Mouse (Mus musculus): ENCODE measurements around the gene Paqr8. TPM values are rescaled to one million over a fixed set of nuclear protein-coding genes. Genes with fewer than 3 reads are reported as not detected.
"Not testable (repeated sequence)": the region's sequence is repeated elsewhere in the genome, so short reads cannot be mapped to it uniquely, and the experiment has no call there.

Gene Paqr8
- total and polyA plus RNA-seq, 3 experiments: 0.38 to 1.3 (median 1.1) TPM

DNA sequence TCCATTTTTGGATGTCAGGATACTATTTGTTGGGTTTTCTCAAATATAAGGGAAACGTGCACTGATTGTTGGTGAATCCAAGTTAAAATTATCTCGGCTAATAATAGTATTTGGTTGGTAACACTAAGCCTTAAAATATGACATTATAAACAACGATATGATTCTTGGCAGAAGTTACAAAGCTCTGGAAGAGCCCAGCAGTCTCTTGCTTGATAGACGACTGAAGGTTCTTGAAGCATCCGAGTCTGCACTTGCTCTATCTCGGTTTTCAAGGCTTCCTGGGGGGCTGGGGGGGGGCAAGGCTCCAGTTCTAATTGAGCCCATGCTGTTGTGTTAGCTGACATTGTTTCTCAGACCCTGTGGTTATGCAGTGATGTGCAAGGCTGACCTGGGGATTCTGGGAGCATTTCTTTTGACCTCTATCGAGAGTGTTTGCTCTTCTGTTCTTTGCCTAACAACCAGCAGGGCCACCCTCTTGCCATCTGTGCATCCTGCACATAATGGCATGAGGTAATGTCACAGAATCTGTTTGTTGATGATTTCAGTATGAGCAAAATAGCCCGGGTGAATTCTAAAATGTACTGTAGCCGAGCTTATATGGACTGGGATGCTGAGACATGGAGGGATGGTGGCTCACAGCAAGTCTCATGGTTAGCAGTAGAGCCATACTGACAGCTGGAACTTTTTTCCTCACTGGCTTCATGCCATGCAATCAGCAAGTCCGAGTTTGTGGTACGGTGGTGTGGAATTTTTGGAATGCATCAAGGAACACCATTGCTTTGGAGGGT lies 32.4 kb downstream of the Paqr8 start:
- dilution Hi-C loops (cut with MboI; ENCODE audit: extremely low pct_ligation_motif_present, extremely low pct_unique_long_range_greater_than_20kb, low sequenced_read_pairs) (no loop called here), in situ Hi-C loops (cut with MboI; ENCODE audit: low pct_ligation_motif_present, low pct_unique_long_range_greater_than_20kb, low sequenced_read_pairs) (no loop called here)
- no peaks in the 10 kb centered on the region for H3K9me3 ChIP-seq (replicated peaks; ENCODE audit: low read length)
- no peaks in the 10 kb centered on the region; a peak in 1 of 4 replicates for H3K4me1 ChIP-seq (ENCODE audit: control insufficient read depth in 1 of 2, insufficient read depth in 2 of 2)
- no peak overlapping the region for H3K9ac ChIP-seq (ENCODE audit: insufficient read depth, low read depth)
- peak overlapping the region; percentile 36 for H3K4me2 ChIP-seq (ENCODE audit: insufficient read depth, low read depth, poor library complexity, severe bottlenecking)
- no peaks in the 10 kb centered on the region for H3K27me3 ChIP-seq (replicated peaks)
- H3K27ac ChIP-seq (ENCODE audit: insufficient read depth, low read depth): no peak overlapping the region
- DNase-seq (ENCODE audit: extremely low read depth): no peak
- no peak overlapping the region for H3K4me3 ChIP-seq (replicated peaks in 1 of 3; ENCODE audit: low read depth in 2 of 3, low read length in 2 of 3, poor library complexity in 1 of 3)
- no peak for TF ChIP-seq BHLHE40 (IDR thresholded peaks at IDR 0.05; ENCODE audit: low read depth, low read length)
- TF ChIP-seq POLR2AphosphoS2 (IDR thresholded peaks at IDR 0.05; ENCODE audit: low read depth, low read length): no peak
- no peak for TF ChIP-seq PAX5 (IDR thresholded peaks at IDR 0.05; ENCODE audit: low read length)
- no peak for TF ChIP-seq MAX (IDR thresholded peaks at IDR 0.05; ENCODE audit: low read length)
- no peak for TF ChIP-seq GABPA (IDR thresholded peaks at IDR 0.05; ENCODE audit: insufficient replicate concordance, low read depth, low read length)
- no peak for TF ChIP-seq JUN (IDR thresholded peaks at IDR 0.05; ENCODE audit: insufficient read depth, low read depth, low read length)
- no peak for TF ChIP-seq USF2 (conservative IDR thresholded peaks at IDR 0.05; ENCODE audit: low read depth, low read length)
- TF ChIP-seq SIN3A (IDR thresholded peaks at IDR 0.05; ENCODE audit: low read length): no peak
- no peak for TF ChIP-seq ELF1 (IDR thresholded peaks at IDR 0.05; ENCODE audit: low read depth, low read length)
- TF ChIP-seq MXI1 (IDR thresholded peaks at IDR 0.05; ENCODE audit: low read depth, low read length): no peak
- TF ChIP-seq UBTF (IDR thresholded peaks at IDR 0.05; ENCODE audit: low read depth, low read length): no peak
- TF ChIP-seq IRF4 (IDR thresholded peaks at IDR 0.05; ENCODE audit: low read depth, low read length): no peak
- TF ChIP-seq JUND (conservative IDR thresholded peaks at IDR 0.05; ENCODE audit: low read depth, low read length): no peak
- TF ChIP-seq HCFC1 (IDR thresholded peaks at IDR 0.05; ENCODE audit: low read depth, low read length): no peak
- TF ChIP-seq CTCF (conservative IDR thresholded peaks at IDR 0.05 in 1 of 2, IDR thresholded peaks at IDR 0.05 in 1 of 2; ENCODE audit: low read depth in 2 of 2, low read length in 2 of 2): no peak
- no peak for TF ChIP-seq MAFK (IDR thresholded peaks at IDR 0.05; ENCODE audit: insufficient replicate concordance, low read length)
- TF ChIP-seq MEF2A (IDR thresholded peaks at IDR 0.05; ENCODE audit: borderline replicate concordance, low read depth, low read length): no peak
- no peak for TF ChIP-seq MYC (IDR thresholded peaks at IDR 0.05; ENCODE audit: low read depth, low read length)
- TF ChIP-seq ZNF384 (IDR thresholded peaks at IDR 0.05; ENCODE audit: low read depth, low read length): no peak
- TF ChIP-seq NRF1 (IDR thresholded peaks at IDR 0.05; ENCODE audit: low read depth, low read length): no peak
- no peaks in the 10 kb centered on the region for H3K36me3 ChIP-seq (replicated peaks in 1 of 2; ENCODE audit: control insufficient read depth in 1 of 2, insufficient read depth in 1 of 2, low read length in 1 of 2)
- H3K79me2 ChIP-seq (replicated peaks; ENCODE audit: control insufficient read depth, extremely low read depth, insufficient read depth, poor library complexity, severe bottlenecking): no peaks in the 10 kb centered on the region

DNA sequence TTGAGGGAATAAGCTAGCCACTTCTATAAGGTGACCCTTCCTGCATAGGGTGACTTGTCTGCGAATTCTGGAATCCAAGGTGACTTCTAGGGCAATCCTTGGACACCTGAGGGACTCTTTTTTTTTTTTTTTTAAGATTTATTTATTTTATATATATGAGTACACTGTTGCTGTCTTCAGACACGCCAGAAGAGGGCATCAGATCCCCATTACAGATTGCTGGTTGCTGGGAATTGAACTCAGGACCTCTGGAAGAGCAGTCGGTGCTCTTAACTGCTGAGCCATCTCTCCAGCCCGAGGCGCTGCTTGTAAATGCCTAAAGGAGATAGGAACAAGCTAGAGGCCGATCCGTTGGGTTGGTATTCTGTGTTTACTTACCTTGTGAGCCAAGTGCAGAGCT lies 34.9 kb downstream of the Paqr8 start:
- H3K27me3 ChIP-seq (replicated peaks); H3K36me3 ChIP-seq (replicated peaks in 1 of 2; ENCODE audit: control insufficient read depth in 1 of 2, insufficient read depth in 1 of 2, low read length in 1 of 2); in situ Hi-C loops (cut with MboI; ENCODE audit: low pct_ligation_motif_present, low pct_unique_long_range_greater_than_20kb, low sequenced_read_pairs); H3K4me3 ChIP-seq (replicated peaks in 1 of 3; ENCODE audit: low read depth in 2 of 3, low read length in 2 of 3, poor library complexity in 1 of 3); H3K27ac ChIP-seq (ENCODE audit: insufficient read depth, low read depth); H3K9me3 ChIP-seq (replicated peaks; ENCODE audit: low read length); H3K4me2 ChIP-seq (ENCODE audit: insufficient read depth, low read depth, poor library complexity, severe bottlenecking); DNase-seq (ENCODE audit: extremely low read depth); H3K79me2 ChIP-seq (replicated peaks; ENCODE audit: control insufficient read depth, extremely low read depth, insufficient read depth, poor library complexity, severe bottlenecking); H3K9ac ChIP-seq (ENCODE audit: insufficient read depth, low read depth); H3K4me1 ChIP-seq (ENCODE audit: control insufficient read depth in 1 of 2, insufficient read depth in 2 of 2); dilution Hi-C loops (cut with MboI; ENCODE audit: extremely low pct_ligation_motif_present, extremely low pct_unique_long_range_greater_than_20kb, low sequenced_read_pairs): not testable (repeated sequence)
- TF ChIP-seq ZNF384 (IDR thresholded peaks at IDR 0.05; ENCODE audit: low read depth, low read length) (peak; percentile 26; the same call in 1 of the 2 replicates), CTCF (conservative IDR thresholded peaks at IDR 0.05 in 1 of 2, IDR thresholded peaks at IDR 0.05 in 1 of 2; ENCODE audit: low read depth in 2 of 2, low read length in 2 of 2) (0 out of 4 replicates have a peak, but pooled peaks of 1 of the 2 experiments have one; percentile 12), RAD21 (IDR thresholded peaks at IDR 0.05; ENCODE audit: low read depth, low read length) (peak; percentile 2)

Measured in CH12.LX (cell line).